Mouse (Mus musculus) frontal cortex, adult (tissue): ENCODE data around the gene Bsdc1.
"Not testable (repeated sequence)": the region's sequence is repeated elsewhere in the genome, so short reads cannot be mapped to it uniquely, and the experiment has no call there.

Experiments
- ATAC-seq: cut with Nextera tagmentation; 2 replicates; pipeline ENCODE4 v1.9.2; 2017; ENCODE audit warnings: mild to moderate bottlenecking, moderate library complexity, mixed read lengths; ENCODE audit not compliant: low TSS enrichment

Bsdc1 gene

DNA sequence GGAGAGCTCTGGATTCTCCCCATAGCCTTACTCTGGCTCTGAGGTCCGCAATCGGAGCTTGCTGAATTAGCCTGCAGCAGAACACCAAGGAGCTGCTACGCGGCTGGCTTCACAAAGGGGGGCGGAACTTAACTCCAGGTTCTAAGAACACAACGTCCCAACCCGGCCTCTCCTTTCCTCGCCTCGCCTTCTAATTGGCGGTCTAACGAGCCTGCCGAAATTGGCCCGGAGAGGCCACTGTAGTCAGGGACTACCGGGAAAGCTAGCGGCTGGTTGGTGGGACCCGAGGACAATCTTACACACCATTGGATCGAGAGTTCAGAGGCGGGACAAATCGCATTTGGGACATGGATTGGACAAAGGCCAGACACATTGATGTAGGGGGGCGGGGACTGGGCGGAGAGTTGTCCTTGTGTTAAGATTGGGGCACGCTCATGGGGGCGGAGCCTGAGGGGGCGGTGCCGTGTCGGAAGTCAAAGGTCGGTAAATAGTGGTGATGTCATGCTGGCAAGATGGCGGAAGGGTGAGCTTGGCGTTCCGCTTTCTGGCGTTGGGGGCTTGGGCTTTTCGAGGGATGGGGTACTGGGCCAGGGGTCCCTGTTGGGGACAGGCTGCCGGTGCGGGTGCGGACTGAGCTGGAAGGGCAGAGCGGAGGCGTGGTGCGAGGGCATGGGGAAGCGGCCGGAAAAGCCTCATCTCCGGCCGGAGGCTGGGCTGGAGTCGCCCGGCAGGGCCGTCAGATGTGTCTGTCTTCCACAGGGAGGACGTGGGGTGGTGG, at the start of gene Bsdc1:
Bsdc1 (plus strand) TSS at position 399 of the 778 bp plus-strand sequence.
- peak; percentile 94 for ATAC-seq

DNA sequence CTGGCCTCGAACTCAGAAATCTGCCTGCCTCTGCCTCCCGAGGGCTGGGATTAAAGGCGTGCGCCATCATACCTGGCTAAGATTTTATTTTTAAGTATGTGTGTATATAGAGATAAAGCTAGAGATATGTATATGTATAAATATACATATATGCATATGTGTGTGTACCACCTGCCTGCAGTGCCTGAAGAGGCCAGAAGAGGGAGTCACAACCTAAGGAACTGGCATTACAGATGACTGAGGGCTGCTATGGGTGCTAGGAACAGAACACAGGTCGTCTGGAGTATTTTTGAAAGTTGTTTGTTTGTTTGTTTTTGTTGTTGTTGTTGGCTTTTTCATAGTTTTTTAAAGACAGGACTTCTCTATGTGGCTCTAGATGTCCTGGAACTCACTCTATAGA, 45.5 kb upstream of the Bsdc1 start:
- ATAC-seq = no peak

DNA sequence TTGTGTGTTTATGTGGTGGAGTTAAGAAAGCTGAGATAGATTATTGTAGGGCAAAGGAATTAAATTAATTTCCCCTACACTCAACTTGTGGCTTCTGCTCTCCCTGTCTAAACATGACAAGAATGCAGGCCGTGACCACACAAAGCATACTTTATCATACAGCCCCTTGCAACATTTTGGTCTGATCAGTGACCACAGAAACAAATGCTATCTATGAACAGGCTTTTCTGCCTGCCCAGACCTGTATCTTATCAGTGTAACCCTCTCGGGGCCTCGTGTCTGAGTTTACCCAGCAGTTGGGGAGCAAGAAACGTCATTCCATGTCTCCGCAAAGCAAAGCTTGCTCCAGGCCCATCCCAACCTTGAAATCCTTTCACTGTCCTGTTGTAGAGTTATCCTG, 44.9 kb upstream of the Bsdc1 start:
- ATAC-seq = no peak

DNA sequence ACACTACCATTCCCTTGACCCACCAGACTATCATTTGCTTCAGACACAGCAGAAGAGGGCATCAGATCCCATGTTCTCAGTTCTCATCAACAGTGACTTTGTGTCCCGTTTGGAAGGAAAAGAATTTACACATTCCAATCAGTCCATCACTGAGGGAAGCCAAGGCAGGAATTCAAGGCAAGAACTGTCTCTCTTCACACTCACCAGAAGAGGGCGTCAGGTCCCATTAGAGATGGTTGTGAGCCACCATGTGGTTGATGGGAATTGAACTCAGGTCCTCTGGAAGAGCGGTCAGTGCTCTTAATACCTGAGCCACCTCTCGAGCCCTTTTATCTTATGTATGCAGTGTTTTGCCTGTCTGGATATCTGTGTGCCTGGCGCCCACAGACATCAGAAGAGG, 43.1 kb upstream of the Bsdc1 start:
- no peak for ATAC-seq

DNA sequence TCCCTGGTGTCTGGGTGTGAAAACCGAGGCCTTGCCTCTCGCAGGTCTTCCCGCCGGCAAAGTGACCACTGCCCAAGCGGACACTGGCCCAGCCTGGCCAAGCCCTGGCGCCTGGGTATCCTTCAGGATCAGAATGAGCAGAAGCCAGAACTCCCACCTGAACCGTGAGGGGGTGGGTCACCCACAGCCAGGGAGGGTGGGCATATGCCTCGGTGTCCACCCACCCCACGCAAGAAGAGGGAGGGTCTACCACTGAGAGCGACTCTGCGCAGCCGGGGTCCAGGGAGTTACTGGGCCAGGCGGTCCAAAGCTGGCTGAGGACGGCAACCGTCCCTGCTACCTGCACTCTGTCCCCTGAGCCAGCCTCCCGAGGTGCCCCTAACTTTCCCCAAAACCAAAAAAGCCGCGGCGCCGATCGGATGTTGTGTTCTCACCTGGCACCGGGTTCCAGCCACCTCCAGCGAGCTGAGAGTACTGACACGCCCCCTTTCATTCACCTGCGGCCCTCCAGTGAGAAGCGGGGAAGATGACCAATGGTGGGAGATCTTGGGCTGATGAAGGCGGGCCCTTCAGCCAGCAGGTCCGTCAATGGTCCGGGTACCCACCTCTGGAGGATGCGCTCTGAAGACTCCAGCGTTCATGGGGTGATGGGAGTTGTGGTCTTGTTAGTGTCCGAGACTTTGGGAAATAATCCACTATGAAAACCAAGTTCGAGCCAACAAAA, 20.9 kb upstream of the Bsdc1 start, which contains the start of gene Zbtb8b:
Zbtb8b (minus strand) TSS at position 514 of the 724 bp plus-strand sequence.
- peak; percentile 100 for ATAC-seq

DNA sequence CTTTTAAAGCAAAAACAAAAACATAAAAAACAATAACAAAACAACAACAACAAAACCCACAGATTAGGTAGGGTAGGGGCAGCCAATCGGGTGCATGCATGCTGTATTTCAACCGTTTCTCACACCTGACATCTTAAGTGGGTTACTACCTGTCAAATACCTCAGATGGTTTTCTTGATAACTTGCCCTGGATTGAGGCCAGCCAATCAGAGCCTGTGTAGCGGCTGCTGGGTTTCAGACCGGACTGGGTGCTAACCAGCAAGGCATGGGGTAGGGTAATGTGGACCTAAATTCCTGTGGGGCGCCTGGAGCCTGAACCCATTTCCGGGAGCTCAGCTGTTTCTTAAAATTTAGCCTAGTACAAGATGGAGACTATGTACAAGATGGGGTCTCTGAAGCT, 20.2 kb upstream of the Bsdc1 start:
- ATAC-seq = no peak

DNA sequence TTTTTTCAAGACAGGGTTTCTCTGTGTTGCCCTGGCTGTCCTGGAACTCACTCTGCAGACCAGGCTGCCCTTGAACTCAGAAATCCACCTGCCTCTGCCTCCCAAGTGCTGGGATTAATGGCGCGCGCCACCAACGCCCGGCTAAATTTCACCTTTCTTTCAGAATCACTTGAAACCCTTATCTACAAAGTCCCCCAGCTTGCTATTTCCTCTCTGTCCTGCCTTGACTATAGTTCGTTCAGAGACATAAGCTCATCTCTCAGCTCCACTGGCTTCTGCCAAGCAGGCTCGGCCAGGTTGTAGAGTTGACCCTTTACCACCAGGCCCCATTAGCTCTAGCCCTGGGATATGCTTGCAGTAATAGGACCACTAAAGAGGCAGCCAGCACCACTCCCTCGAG, 14.0 kb upstream of the Bsdc1 start:
- no peak for ATAC-seq

DNA sequence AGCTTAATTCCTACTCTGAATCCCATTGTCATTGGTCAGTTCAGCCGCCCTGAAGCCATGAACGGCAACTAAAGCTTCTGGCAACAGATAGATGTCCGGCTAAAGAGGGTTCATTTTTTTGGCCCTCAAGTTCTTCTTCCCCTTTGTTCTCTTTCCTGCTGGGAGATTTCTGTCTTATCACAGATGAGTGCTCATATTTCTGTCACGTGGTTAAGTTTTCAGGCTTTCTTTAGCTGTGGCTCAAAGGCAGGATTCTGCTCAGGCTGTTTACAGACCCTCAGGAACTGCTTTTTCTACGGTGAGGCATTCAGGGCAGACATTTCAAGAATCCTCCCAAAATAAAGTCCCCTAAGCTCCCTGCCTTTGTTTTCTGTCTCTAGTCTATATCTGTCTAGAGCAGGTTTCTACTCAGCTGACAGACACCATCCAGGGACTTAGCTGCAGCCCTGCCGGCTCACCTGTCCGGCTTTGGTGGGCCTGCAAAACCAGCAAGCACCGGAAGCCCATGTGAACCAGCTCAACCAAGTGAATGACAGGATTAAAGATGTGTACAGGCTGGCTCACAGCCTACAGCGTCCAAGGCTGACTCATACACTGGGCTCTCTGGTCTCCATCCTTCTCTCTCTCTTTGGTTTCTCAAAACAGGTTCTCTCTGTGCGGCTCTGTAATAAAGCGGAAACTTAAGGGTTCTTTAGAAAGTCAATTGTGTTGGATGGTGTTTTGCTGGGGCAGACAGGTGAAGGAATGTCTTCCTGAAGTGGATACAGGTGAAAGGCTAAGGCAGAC, 13.4 kb upstream of the Bsdc1 start:
- no peak for ATAC-seq

DNA sequence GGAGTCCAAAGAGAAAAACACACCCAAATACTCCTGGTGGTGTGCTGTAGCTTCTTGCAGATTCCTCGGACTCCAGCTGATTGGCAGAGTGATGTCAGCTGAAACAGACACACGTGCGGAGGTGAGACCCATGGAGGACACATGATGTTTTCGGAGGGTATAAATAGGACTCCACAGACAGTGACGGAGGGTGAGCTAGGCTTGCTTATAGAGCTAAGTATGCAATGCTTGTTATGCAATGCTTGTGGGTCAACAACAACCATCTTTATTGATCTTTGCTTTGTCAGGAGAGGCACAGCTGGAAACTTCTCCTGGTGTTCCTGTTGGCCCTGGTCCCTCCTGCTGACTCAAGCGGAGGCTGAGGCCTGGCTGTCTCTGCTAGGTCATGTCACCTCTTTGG, 12.7 kb upstream of the Bsdc1 start:
- ATAC-seq = no peak

DNA sequence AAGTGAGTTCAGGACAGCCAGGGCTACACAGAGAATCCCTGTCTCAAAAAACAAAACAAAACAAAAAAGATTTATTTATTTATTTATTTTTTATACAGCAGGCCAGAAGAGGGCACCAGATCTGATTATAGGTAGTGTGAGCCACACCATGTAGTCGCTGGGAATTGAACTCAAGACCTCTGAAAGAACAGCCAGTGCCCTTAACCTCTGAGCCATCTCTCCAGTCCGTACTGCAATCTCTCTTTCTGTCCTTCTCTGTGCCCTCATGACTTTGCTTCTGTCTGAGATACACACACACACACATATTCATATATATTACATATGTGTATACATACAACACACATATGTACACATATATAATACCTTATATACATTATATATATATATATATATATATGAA, 10.5 kb upstream of the Bsdc1 start:
- no peak for ATAC-seq

DNA sequence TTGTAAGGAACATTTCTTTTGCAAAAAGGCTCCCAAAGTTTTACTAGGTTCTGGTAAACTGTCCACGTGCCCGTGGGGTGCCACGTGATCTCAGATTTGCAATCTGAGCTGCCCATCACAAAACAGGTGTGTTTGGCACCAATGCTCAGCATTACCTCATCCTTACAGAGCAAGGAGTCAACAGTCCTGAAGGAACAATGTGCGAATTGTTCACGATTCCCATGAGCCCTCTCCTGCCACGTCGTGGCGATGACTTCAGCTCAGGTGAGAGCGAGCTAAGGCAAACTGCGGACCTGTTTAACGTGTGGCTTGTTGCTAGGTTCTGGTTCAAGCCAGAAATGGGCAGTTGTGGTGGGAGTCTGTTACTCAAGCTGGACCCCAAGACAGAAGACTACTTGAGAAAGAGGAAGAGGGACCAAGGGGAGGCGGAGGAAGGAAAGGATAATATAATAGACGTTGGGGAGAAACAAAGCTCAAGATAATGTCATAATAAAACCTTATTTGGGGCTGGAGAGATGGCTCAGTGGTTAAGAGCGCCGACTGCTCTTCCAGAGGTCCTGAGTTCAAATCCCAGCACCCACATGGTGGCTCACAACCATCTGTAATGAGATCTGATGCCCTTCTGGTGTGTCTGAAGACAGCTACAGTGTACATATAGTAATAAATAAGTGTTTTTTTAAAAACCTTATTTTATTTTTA, 9.8 kb upstream of the Bsdc1 start:
- ATAC-seq = no peak

DNA sequence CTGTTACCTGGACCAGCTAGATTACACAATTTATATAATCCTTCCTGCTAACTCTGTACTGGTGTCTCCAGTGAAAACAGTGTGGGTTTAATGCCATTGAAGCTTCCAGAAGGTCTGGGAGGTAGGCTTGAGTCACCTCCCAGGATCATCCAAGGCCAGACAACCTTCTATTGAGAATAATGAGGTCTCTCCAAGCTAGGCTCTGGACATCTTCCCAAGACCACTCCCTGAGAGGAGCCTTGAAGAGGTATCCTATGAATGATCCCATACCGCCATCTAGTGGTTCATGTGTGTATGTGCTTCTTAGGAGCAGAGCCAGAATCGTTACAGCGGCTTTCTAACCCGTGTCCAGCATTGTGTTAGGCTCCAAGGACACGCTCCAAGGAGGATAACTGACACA, 6.1 kb upstream of the Bsdc1 start:
- peak; percentile 64 for ATAC-seq

DNA sequence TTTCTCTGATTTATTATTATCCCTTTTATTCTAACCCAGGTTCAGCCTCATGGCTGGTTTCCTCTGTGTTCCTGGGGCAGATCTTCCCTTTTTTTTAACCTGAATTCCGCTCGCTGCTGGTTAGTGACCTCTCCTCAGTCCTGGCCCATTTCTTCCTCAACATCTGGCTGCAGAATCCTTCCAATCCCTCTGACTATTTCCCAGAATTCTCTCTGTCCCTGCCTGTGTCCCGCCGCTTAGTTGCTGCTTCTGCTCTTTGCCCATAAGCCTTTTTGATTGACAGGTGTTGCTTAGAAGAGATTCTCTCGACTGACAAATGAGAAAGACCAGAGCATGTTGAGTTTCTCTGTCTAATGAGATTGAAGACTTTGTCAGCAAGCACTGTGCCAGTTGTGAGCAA, 5.3 kb upstream of the Bsdc1 start:
- ATAC-seq = no peak

DNA sequence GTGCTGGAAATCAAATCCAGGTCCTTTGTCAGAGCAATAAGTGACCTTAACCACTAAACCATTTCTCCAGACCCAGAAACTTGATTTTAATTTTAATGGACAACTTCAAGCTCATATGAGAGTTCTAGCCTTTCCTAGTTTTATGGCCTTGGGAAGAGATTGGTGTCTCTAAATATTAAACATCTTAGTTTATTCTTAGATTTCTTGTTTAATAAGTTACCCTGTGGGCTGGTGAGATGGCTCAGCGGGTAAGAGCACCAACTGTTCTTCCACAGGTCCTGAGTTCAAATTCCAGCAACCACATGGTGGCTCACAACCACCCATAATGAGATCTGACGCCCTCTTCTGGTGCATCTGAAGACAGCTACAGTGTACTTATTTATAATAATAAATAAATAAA, 4.1 kb upstream of the Bsdc1 start:
- not testable (repeated sequence) for ATAC-seq

DNA sequence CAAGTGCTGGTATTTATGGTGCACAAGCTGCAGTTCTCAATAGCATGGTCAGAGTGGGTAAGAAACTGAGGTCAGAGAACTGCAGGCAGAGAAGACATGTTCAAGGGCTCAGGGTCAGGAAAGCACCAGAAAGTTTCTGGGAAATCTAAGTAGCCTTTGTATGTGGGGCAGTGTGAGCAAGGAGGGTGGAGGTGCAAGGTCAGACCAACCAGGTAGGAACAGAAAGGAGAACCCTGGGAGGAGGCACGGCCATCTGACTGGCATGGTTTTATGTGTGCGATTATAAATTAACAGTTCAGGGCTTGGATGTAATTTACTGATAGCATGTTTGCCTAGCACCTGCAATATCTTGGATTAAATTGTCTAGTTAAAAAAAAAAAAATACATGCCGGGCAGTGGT, 1.7 kb upstream of the Bsdc1 start:
- no peak for ATAC-seq

DNA sequence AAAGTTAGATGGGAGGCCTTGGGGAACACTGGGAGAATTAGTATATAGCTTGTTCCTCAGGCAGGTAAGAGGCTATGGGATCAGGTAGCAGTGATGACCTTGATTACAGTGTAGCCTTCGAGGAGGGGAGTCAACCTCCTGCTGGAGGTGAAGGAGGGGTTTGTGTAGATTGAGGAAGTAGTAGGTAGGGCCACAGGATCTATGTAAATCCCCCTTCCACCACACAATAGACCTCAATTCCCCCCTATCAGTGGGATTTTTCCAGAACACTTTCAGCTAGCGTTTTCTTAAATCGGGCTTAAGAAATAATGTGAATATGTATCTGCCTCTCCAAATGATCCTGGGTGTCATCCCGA, 576 bp upstream of the Bsdc1 start:
- ATAC-seq = 0 out of 2 replicates have a peak, but pooled peaks have one; percentile 16

DNA sequence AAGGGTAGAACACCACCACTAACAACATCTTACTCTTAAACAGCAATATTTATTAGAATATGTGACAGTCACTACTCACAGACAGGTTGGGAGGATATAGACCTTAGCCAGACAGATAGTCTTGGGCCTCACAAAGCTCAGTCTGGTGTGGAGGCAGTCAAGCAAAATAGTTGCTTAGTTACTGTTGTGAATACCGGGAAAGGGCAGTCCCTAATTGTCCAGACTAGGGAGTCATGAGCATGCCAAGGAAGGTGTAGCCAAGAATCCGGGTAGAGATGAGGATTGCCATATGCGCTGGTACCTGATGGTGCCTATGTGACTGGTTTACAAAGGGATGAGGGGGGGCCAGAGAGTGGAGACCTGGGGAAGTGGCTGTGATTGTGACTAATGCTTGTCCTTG, 737 bp downstream of the Bsdc1 start:
- ATAC-seq = no peak

DNA sequence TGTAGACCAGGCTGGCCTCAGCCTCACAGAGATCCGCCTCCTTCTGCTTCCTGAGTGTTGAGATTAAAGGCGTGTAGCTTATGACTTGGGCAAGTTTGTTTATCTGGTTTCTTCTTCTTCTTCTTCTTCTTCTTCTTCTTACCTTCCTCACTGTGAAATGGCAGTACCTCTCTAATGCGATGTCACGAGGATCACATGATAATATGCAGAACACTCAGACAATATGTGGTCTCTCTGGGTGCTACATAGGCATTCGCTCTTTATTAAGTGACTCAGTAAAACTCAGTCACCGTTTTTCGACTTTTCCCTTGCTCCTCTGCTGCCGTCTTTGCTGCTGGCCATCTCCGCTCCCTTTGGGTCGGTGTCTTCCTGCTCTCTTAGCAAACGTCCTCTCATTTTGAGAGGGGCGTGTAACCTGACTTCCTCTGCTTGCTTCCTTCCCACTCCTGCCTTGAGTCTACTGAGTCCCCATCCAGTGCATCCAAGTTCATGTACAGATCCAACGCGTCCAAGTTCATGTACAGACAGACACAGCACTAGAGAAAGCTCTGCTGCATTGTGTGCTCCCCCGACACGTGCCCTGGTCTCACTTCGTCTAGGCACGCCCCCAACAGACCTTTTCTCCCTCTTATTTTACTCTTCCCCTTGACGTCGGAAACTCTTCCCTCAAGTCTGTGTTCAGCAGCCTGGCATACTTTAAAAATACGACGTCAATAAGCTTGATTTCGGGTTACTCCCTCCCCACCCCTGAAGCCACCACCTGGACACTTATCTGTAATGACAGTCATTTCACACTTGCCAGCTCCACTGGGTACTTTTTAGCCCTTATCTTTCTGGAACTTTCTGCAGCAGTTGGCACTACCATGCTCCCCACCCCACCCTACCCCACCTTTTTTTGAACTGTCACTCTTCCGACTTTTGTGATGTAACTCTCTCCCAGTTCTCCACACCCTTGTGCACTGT, 2.0 kb downstream of the Bsdc1 start:
- no peak for ATAC-seq

DNA sequence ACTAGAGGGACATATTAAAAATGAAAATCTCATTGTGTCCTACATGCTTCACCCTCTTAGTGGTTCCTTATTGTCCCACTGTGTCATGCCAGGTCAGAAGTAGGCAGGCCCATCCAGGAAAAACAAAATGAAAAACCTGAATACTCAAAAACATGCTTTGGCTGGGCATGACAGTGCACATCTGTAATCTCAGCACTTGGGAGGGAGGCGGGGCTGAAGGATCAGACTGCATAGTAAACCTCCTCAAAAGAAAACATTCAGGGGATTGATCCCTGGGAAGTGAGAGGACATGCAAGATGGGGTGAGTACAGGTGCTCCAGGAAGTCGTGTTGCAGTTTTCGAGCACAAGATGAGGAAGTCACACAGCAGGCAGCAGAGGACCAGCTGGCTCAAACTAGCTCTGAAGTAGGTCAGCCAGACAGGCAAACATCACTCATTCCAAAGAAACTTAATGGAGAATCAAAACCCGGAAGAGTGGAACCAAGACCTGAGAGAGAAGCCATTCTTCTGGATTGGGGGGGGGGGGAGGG, 3.0 kb downstream of the Bsdc1 start:
- ATAC-seq = no peak

DNA sequence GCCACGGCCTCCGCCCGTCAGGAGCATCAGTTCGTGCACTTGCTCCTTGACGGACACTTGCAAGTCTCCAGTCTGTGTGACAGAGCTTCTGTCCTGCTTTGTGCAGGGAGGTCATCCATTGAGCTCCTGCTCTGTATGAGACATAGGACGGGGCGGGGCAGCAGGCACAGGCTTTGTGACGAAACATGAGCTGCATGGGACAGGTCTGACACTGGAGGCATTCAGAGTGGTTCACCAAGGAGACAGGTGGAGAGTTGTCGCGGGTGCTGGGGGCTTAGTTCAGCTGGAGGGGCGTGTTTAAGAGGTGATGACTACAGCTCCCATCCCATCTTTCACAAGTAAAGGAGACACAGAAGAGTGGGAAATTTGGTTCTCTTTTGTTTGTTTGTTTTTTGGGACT, 14.7 kb downstream of the Bsdc1 start:
- ATAC-seq = no peak

DNA sequence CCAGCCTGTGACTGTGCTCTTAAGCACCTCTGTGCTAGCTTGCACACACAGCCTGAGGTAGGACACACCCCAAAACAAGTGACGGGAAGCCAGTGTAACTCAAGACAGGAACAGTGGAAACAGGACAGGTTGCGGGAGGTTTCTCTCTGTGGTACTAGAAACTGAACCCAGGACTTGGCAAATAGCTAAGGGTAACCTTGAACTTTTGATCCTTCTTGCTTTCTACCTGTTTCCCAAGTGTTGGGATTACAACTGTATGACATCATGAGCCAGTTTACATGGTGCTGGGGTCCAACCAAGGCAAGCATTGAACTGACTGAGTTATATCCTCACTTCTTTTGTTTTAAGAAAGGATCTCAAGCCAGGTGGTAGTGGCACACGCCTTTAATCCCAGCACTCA, 18.5 kb downstream of the Bsdc1 start:
- ATAC-seq = no peak
